Mouse (Mus musculus): Measurements from ENCODE around the gene Cap2.

Gene Cap2

DNA sequence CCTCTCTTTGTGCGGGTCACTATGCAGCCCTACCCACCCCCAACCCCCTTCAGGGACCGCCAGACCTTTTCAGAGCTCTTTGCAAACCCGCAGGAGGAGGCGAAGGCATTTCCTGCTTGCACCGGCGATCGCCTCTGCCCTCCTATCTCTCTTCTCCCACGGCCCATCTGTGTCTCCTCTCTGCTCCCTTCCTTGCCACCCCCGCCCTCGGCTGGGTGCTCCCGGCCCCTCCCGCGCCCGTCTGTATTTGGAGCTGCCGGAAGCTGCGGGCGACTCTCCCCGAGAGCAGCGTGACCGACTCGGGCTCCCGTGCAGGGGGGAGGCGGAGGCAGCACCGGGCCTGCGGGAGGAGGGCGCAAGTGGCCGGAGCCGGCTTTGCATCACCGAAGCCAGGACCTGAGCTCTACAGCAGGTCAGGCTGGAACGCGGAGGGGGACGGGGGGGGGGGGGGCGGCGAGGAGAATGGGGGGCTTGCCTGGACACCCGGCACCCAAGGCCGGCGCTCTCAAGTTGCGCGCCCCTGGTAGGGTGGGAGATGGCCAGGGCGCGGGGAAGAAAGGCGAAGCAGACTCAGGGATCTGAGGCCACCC, at the start of gene Cap2:
Gene Cap2 (plus strand): TSS at position 49 of the 590 bp plus-strand sequence.
- DNase-seq (ENCODE audit: low spot score in 2 of 2): peak; percentile 47 to 55

DNA sequence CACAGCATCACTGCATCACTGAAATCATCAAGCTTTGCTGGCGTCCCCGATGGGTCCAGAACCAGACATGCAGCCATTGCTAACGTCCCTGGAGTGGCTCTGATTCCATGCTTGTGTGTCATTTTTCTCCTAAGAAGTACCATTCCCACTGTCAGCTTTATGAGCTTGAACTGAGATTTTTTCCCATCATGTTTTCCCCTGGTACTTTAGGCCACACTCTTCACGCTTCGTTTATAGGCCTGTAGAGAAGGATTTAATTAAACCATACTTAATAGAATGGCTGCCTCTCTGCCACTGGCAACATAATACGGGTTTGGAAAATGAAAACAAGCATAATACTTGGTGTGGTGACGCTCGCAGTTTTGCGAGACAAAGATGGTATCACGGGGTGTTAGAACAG, 42.1 kb upstream of the Cap2 start:
- no peak for DNase-seq (ENCODE audit: low spot score in 2 of 2)

- no peak for DNase-seq (ENCODE audit: low spot score in 2 of 2)
Observed at GRCm38 (mm10) chr13:46462280-46462679, 39.4 kb upstream of the Cap2 start.

- no peak for DNase-seq (ENCODE audit: low spot score in 2 of 2)
Observed at GRCm38 (mm10) chr13:46463764-46464163, 37.9 kb upstream of the Cap2 start.

DNA sequence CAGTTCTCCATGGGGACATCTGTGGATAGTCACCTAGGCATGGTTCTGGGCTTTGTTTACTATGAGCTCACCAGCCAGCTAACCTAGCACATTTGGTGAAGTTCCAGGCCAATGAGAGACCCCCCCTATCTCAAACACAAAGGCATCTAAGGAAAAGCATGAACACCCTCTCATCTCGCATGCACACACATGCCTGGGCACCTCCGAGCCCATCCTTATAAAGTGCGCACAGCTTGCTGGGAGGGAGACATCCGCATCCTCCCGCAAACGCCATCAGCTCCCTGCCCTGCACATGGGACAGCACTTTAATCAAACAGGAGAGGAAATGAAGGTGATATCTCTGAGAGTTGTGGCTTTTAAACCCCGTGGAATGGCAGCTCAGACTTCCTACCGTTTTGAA, 33.4 kb upstream of the Cap2 start:
- DNase-seq (ENCODE audit: low spot score in 2 of 2): no peak

GRCm38 (mm10) chr13:46469536-46469935, 32.1 kb upstream of the Cap2 start:
- DNase-seq (ENCODE audit: low spot score in 2 of 2): no peak

DNA sequence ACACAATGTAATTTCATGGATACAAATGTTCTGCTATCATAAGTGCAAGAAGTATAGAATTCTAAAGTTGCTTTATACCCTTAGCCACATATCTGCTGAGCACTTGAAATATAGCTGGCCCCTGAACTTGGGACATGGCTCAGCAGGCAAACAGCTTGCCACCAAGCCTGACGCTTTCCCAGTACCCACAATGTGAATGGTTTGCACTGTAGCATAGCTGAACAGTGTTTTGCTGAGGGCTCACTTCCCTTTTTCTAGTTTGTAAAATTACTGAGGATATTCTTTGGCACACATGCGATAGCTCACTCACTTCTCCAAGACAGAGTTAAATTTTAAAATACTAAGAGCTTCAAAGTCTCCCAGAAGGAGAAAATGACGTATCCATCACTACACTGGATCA, 20.4 kb upstream of the Cap2 start:
- DNase-seq (ENCODE audit: low spot score in 2 of 2): peak in 1 of 2 experiments; percentile 8

GRCm38 (mm10) chr13:46485605-46486004, 16.0 kb upstream of the Cap2 start:
- DNase-seq (ENCODE audit: low spot score in 2 of 2): no peak

DNA sequence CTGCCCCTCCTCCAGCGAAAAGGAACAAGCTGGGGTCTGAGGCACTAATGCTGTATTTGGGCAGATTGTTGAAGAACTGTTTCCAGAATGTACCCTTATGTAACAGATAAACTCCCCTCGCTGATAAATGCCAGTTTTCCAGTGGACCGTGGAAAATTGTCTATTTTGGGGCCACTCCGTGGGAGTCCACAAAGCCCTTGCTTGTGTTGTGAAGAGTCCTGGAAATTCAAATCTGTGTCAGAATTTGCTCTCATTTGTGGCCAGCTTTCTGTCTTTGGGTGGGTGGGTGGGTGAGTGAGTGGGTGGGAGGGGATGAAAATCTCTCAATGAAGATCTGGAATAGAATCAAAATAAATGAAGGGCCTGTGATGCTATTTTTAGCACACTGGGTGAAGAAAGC, 13.5 kb upstream of the Cap2 start:
- no peak for DNase-seq (ENCODE audit: low spot score in 2 of 2)

- DNase-seq (ENCODE audit: low spot score in 2 of 2): no peak
Observed at GRCm38 (mm10) chr13:46490644-46491043, 11.0 kb upstream of the Cap2 start.

GRCm38 (mm10) chr13:46502390-46502891, 793 bp downstream of the Cap2 start:
- DNase-seq (ENCODE audit: low spot score in 2 of 2): no peak

GRCm38 (mm10) chr13:46507944-46508343, 6.3 kb downstream of the Cap2 start:
- DNase-seq (ENCODE audit: low spot score in 2 of 2): no peak

- no peak for DNase-seq (ENCODE audit: low spot score in 2 of 2)
Observed at GRCm38 (mm10) chr13:46508823-46509222, 7.2 kb downstream of the Cap2 start.

- DNase-seq (ENCODE audit: low spot score in 2 of 2): no peak
Observed at GRCm38 (mm10) chr13:46510460-46510859, 8.8 kb downstream of the Cap2 start.

DNA sequence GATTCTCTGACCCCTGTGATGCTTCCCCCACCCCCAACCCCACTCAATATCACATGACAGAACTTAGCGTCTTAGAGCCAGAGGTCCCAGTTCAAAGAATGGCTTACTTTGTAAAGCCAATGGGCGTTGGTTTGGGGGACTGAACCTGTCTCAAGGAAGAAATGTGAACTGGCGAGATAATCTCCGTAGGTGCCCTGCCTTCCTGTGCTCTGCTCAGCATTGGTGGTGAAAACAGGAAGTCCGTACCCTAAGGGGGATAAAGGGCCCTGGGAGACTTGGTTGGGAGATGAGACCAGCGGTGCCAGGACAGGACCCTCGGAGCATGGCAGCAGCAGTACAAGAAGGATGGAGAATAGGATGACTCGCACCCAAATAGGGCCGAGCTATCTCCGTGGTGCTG, 12.8 kb downstream of the Cap2 start:
- DNase-seq (ENCODE audit: low spot score in 2 of 2): no peak

DNA sequence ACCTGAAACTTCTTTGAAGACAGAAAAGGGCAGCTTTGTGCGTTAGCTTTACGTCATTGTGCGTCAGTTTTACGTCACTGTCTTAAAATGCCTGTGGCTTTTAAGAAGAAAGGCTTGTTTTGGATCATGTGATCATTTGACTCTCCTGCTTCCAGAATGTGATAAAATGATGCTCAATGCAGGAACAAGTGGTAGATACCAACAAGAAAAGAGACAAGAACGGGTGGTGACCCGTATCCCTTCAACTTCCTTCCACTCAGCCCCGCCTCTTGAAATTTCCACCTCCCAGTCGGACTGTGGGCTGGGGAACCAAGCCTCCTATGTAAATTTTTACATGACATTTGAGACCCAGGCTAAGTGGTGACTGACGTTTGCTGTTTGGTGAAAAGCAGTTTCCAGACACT, 13.5 kb downstream of the Cap2 start:
- no peak for DNase-seq (ENCODE audit: low spot score in 2 of 2)

DNA sequence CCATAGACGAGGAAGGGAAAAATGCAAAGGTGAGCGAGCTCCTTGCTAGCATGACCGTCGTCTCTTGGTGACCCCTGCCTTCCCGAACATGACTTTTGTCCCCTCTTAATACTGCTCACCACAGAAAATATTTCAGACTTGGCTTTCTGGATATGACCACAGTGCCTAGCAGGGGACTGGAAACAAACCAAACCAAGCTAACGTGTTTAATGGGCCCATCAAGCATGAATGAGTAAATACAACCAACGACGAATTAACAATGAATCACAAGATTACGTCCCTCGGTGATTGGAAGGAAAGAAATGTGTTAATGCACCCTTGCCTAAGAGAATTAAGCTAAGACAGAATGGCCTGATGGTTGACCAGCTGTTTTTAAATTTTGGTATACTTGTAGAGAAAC, 13.9 kb downstream of the Cap2 start:
- DNase-seq (ENCODE audit: low spot score in 2 of 2): no peak

GRCm38 (mm10) chr13:46516183-46516582, 14.5 kb downstream of the Cap2 start:
- DNase-seq (ENCODE audit: low spot score in 2 of 2): no peak

GRCm38 (mm10) chr13:46517211-46517685, 15.6 kb downstream of the Cap2 start:
- DNase-seq (ENCODE audit: low spot score in 2 of 2): no peak

DNA sequence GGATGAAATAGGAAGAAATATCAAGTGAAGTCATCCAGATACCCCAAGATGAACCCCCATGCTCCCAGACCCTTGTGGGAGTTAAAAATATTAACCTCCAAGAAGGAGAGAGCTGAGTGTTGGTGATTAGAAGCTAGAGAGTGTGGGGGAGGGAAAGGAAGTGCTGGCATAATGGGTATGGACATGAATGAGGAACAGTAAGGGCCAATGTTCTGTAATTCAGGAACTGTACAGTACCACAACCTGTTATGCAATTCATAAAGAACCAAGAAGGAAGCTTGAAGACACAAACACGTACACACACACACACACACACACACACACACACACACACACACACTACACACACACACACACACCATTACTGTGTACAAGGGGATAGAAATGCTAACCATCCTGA, 19.8 kb downstream of the Cap2 start:
- no peak for DNase-seq (ENCODE audit: low spot score in 2 of 2)

GRCm38 (mm10) chr13:46522798-46523197, 21.1 kb downstream of the Cap2 start:
- DNase-seq (ENCODE audit: low spot score in 2 of 2): no peak

GRCm38 (mm10) chr13:46523235-46523634, 21.6 kb downstream of the Cap2 start:
- DNase-seq (ENCODE audit: low spot score in 2 of 2): no peak

GRCm38 (mm10) chr13:46523712-46524111, 22.1 kb downstream of the Cap2 start:
- no peak for DNase-seq (ENCODE audit: low spot score in 2 of 2)

Data from spleen, postnatal 36 days (tissue).